Mouse (Mus musculus) heart, adult 8-10 months (tissue): ENCODE data around the gene Syngr1. TPM values are rescaled to one million over a fixed set of nuclear protein-coding genes. Genes with fewer than 3 reads are reported as not detected.

Experiments
- DNase-seq: peaks from one replicate; pipeline ENCODE4 v3.0.0; 2022; ENCODE audit warnings: low spot score
- total RNA-seq, 4 experiments: library from RNA; stranded (reverse); gene quantifications; 2 replicates each; pipeline ENCODE4 v1.2.4; 2022

Gene Syngr1
- total RNA-seq, 4 experiments from 2014 or later, result 91.7 to 111 (median 98.9) TPM

- DNase-seq, result no peak
Measured at GRCm38 (mm10) chr15:80145397-80145796, 54.3 kb downstream of the Syngr1 start.

- DNase-seq, result no peak
Measured at GRCm38 (mm10) chr15:80146153-80146552, 55.0 kb downstream of the Syngr1 start.

GRCm38 (mm10) chr15:80147090-80147489, 56.0 kb downstream of the Syngr1 start:
- no peak for DNase-seq

- DNase-seq, result no peak
Measured at GRCm38 (mm10) chr15:80147511-80147910, 56.4 kb downstream of the Syngr1 start.

GRCm38 (mm10) chr15:80148565-80148964, 57.4 kb downstream of the Syngr1 start:
- DNase-seq, result no peak

- DNase-seq, result no peak
Measured at GRCm38 (mm10) chr15:80149517-80149916, 58.4 kb downstream of the Syngr1 start.

- DNase-seq, result no peak
Measured at GRCm38 (mm10) chr15:80152663-80153062, 61.5 kb downstream of the Syngr1 start.

- DNase-seq, result no peak
Measured at GRCm38 (mm10) chr15:80153757-80154156, 62.6 kb downstream of the Syngr1 start.

GRCm38 (mm10) chr15:80155707-80156106, 64.6 kb downstream of the Syngr1 start:
- no peak for DNase-seq

GRCm38 (mm10) chr15:80157197-80157943, 66.2 kb downstream of the Syngr1 start:
- no peak for DNase-seq

- no peak for DNase-seq
Measured at GRCm38 (mm10) chr15:80158001-80158706, 67.0 kb downstream of the Syngr1 start.

GRCm38 (mm10) chr15:80158707-80159090, 67.6 kb downstream of the Syngr1 start:
- DNase-seq, result no peak

GRCm38 (mm10) chr15:80159286-80159901, 68.3 kb downstream of the Syngr1 start:
- DNase-seq, result no peak

GRCm38 (mm10) chr15:80160223-80160622, 69.1 kb downstream of the Syngr1 start:
- no peak for DNase-seq

GRCm38 (mm10) chr15:80160726-80161125, 69.6 kb downstream of the Syngr1 start:
- DNase-seq, result peak; percentile 37

- DNase-seq, result no peak
Measured at GRCm38 (mm10) chr15:80161199-80161598, 70.1 kb downstream of the Syngr1 start.

GRCm38 (mm10) chr15:80162401-80162964, 71.3 kb downstream of the Syngr1 start:
- DNase-seq, result no peak

- no peak for DNase-seq
Measured at GRCm38 (mm10) chr15:80163274-80163673, 72.1 kb downstream of the Syngr1 start.

GRCm38 (mm10) chr15:80163716-80164115, 72.6 kb downstream of the Syngr1 start:
- DNase-seq, result no peak

- DNase-seq, result no peak
Measured at GRCm38 (mm10) chr15:80165396-80165795, 74.3 kb downstream of the Syngr1 start.
